Mouse (Mus musculus) kidney, embryonic 14.5 days (tissue): ENCODE measurements at regions not wholly inside any gene's neighbourhood (a gene's known extent, or its start where the extent isn't known, plus 50 kb on each side); places are given as distances from the start of the nearest gene placed in this dataset.
A peak's percentile ranks its signal among the peaks of the same experiment; 100 is the strongest.

ENCODE experiments used
- ATAC-seq: fragments of 200-750 bp; cut with Nextera tagmentation; 2 replicates; pipeline ENCODE4 v1.8.0; 2017; ENCODE audit warnings: moderate number of reproducible peaks, mild to moderate bottlenecking, moderate TSS enrichment, moderate library complexity; ENCODE audit not compliant: low FRiP score, low TSS enrichment
- H3K27ac ChIP-seq: fragments of 300-500 bp; sonication (generic); 2 replicates; pipeline ENCODE4 v1.5.1; 2014; ENCODE audit warnings: low read depth, mild to moderate bottlenecking, low read length, moderate library complexity, mixed read lengths
- H3K27me3 ChIP-seq: fragments of 300-500 bp; sonication (generic); 2 replicates; pipeline ENCODE4 v1.6.1; 2014; ENCODE audit warnings: mild to moderate bottlenecking, low read length; ENCODE audit not compliant: control insufficient read depth, insufficient read depth
- H3K36me3 ChIP-seq: fragments of 300-500 bp; sonication (generic); 2 replicates; pipeline ENCODE4 v1.6.1; 2014; ENCODE audit warnings: low read length, mixed read lengths; ENCODE audit not compliant: control insufficient read depth, insufficient read depth
- H3K4me1 ChIP-seq: fragments of 300-500 bp; sonication (generic); 2 replicates; pipeline ENCODE4 v1.6.1; 2014; ENCODE audit warnings: low read length, mixed read lengths; ENCODE audit not compliant: control insufficient read depth, insufficient read depth
- H3K4me2 ChIP-seq: fragments of 300-500 bp; sonication (generic); replicated peaks from 2 replicates; pipeline ENCODE4 v1.6.1; 2014; ENCODE audit warnings: low read depth, mild to moderate bottlenecking, low read length
- H3K4me3 ChIP-seq: fragments of 300-500 bp; sonication (generic); 2 replicates; pipeline ENCODE4 v1.5.1; 2014; ENCODE audit warnings: mild to moderate bottlenecking, low read length
- H3K9ac ChIP-seq: fragments of 300-500 bp; sonication (generic); 2 replicates; pipeline ENCODE4 v1.6.1; 2014; ENCODE audit warnings: low read depth, mild to moderate bottlenecking, low read length, moderate library complexity
- H3K9me3 ChIP-seq: fragments of 300-500 bp; sonication (generic); 2 replicates; pipeline ENCODE4 v1.6.1; 2016; ENCODE audit warnings: low read length; ENCODE audit not compliant: control insufficient read depth
- WGBS: fragments of 180-500 bp; shearing (Covaris S2); extraction: QIAGEN DNeasy Blood & Tissue Kit; methylation state at CpG from one replicate; pipeline ENCODE4 v1.1.7; 2014; 5-methylcytosine and 5-hydroxymethylcytosine counted together

DNA sequence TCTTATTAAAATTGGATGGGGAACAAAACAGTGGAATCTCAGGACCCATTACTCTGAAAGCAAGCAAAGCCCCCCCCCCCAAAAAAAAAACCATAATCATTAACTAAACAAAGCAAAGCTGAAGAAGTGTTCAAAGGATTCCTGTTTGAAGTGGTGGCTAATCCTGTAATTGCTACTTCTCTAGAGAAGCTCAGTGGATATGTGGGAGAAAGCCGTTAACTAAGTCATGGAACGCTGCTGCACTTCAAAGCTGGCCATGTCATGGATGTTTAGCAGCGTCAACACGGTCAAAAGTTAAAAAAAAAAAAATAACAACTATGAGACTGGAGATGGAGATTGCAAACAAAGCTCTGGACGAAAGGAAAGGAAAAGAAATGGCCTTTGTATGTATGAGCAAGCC lies 305.3 kb upstream of the Slc35b3 start:
- no peak for ATAC-seq
- Histone ChIP-seq H3K4me3 (no peak overlapping the region), H3K4me1 (no peaks in the 10 kb centered on the region), H3K27me3 (no peaks in the 10 kb centered on the region), H3K9me3 (no peaks in the 10 kb centered on the region), H3K27ac (no peak overlapping the region), H3K4me2 (no peak overlapping the region), H3K36me3 (no peaks in the 10 kb centered on the region), H3K9ac (no peak overlapping the region)
- 26% methylated on average over 5 of the region's 5 CpGs for WGBS

- H3K36me3 ChIP-seq: no peaks in the 10 kb centered on the region
- H3K4me1 ChIP-seq: no peaks in the 10 kb centered on the region
- no peaks in the 10 kb centered on the region for H3K9me3 ChIP-seq
- H3K9ac ChIP-seq: no peak overlapping the region
- no peak overlapping the region for H3K27ac ChIP-seq
- WGBS: 42% methylated on average over 3 of the region's 3 CpGs
- no peak overlapping the region for H3K4me2 ChIP-seq
- no peaks in the 10 kb centered on the region for H3K27me3 ChIP-seq
- no peak for ATAC-seq
- H3K4me3 ChIP-seq: no peak overlapping the region
Measured at GRCm38 (mm10) chr13:39256708-39257107, 296.0 kb upstream of the Slc35b3 start.

DNA sequence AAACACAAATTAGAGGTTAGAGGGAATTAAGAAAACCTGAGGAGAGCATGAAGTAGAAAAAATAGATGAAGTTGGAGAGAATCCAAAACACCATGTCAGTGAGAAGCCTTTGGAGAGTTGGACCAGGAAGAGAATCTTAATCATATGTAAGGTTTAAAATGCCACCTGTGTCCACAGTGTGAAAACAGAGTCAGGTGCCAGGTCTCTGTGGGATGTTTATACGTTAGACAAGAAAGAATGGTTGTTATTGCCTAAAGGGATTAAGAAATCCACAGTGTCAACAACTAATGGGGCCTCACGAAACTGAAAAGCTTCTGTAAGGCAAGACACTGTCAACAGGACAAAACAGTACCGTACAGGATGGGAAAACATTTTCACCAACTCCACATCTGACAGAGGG lies 294.7 kb upstream of the Slc35b3 start:
- Histone ChIP-seq H3K36me3 (no peaks in the 10 kb centered on the region), H3K4me3 (no peak overlapping the region), H3K4me2 (no peak overlapping the region), H3K9ac (no peak overlapping the region), H3K27ac (no peak overlapping the region), H3K9me3 (no peaks in the 10 kb centered on the region), H3K4me1 (no peaks in the 10 kb centered on the region), H3K27me3 (no peaks in the 10 kb centered on the region)
- no peak for ATAC-seq
- 76% methylated on average over 3 of the region's 3 CpGs for WGBS

DNA sequence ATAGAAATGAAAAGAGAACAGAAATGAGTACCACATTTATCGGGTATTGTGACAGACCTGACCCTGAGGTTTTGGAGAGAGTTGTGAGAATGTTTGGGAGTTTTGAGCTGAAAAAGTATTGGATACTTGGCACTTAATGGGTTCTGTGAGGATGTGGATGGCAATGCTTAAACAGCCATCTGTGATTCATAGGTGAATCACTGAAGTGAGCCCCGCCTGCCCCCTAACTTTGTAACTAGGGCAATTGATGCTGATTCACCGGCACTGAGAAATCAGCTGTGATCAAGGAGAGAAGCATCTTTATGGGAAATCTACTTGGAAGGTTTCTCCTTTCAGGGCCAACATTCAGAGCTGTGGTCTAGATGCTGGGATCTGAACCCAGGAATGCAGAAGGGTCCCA lies 291.9 kb upstream of the Slc35b3 start:
- Histone ChIP-seq H3K27me3 (no peaks in the 10 kb centered on the region), H3K9ac (no peak overlapping the region), H3K9me3 (no peaks in the 10 kb centered on the region), H3K36me3 (no peaks in the 10 kb centered on the region), H3K4me2 (no peak overlapping the region), H3K27ac (no peak overlapping the region), H3K4me3 (no peak overlapping the region), H3K4me1 (no peaks in the 10 kb centered on the region)
- WGBS: 84% methylated on average over 3 of the region's 3 CpGs
- ATAC-seq: no peak

- Histone ChIP-seq H3K9me3 (no peaks in the 10 kb centered on the region), H3K36me3 (no peaks in the 10 kb centered on the region), H3K4me2 (no peak overlapping the region), H3K27me3 (no peaks in the 10 kb centered on the region), H3K4me1 (no peaks in the 10 kb centered on the region), H3K27ac (no peak overlapping the region), H3K9ac (no peak overlapping the region), H3K4me3 (no peak overlapping the region)
- 76% methylated on average over 4 of the region's 4 CpGs for WGBS
- ATAC-seq: no peak
Measured at GRCm38 (mm10) chr13:39250096-39250495, 289.4 kb upstream of the Slc35b3 start.

- 81% methylated on average over 4 of the region's 4 CpGs for WGBS
- Histone ChIP-seq H3K9ac (no peak overlapping the region), H3K27me3 (no peaks in the 10 kb centered on the region), H3K36me3 (no peaks in the 10 kb centered on the region), H3K4me1 (no peaks in the 10 kb centered on the region), H3K4me3 (no peak overlapping the region), H3K4me2 (no peak overlapping the region), H3K27ac (no peak overlapping the region), H3K9me3 (no peaks in the 10 kb centered on the region)
- ATAC-seq: no peak
Measured at GRCm38 (mm10) chr13:39226829-39227228, 266.2 kb upstream of the Slc35b3 start.

GRCm38 (mm10) chr13:39225651-39226050 lies 265.0 kb upstream of the Slc35b3 start:
- no peak for ATAC-seq
- H3K4me3 ChIP-seq: no peak overlapping the region
- no peaks in the 10 kb centered on the region for H3K27me3 ChIP-seq
- H3K9me3 ChIP-seq: no peaks in the 10 kb centered on the region
- no peak overlapping the region for H3K27ac ChIP-seq
- H3K9ac ChIP-seq: no peak overlapping the region
- H3K36me3 ChIP-seq: no peaks in the 10 kb centered on the region
- H3K4me1 ChIP-seq: no peaks in the 10 kb centered on the region
- H3K4me2 ChIP-seq: no peak overlapping the region
- 85% methylated on average over 6 of the region's 6 CpGs for WGBS

- no peak overlapping the region for H3K4me2 ChIP-seq
- H3K9ac ChIP-seq: no peak overlapping the region
- no peaks in the 10 kb centered on the region for H3K36me3 ChIP-seq
- no peaks in the 10 kb centered on the region for H3K4me1 ChIP-seq
- no peaks in the 10 kb centered on the region for H3K27me3 ChIP-seq
- 85% methylated on average over 8 of the region's 8 CpGs for WGBS
- H3K4me3 ChIP-seq: no peak overlapping the region
- no peak overlapping the region for H3K27ac ChIP-seq
- no peak for ATAC-seq
- no peaks in the 10 kb centered on the region for H3K9me3 ChIP-seq
Measured at GRCm38 (mm10) chr13:39211076-39211475, 250.4 kb upstream of the Slc35b3 start.

DNA sequence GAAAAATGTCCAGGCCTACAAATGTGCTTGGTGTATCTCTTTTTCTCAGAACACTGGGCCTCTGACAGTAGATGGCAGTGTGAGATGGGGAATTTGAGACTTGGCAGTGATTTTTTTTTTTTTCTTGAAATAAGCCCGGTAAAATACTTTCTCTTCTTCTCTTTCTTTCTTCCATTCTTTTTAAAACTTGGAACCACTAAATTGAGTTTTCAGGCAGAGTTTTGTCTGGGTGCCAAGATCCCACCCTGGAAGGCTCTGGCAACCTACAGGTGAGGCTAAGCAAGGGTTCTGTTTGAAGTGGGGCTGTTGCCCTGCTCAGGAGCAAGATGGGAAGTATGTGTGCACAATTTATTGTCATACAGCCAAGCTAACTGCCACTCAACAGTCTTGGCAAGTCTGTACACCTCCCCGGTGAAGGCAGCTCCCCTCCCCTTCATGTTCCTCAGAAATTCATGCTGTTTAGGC lies 223.1 kb upstream of the Slc35b3 start:
- WGBS: 24% methylated on average over 2 of the region's 2 CpGs
- Histone ChIP-seq H3K27ac (no peak overlapping the region), H3K4me3 (no peak overlapping the region), H3K27me3 (no peaks in the 10 kb centered on the region), H3K9me3 (no peaks in the 10 kb centered on the region), H3K4me2 (no peak overlapping the region), H3K4me1 (no peaks in the 10 kb centered on the region), H3K36me3 (no peaks in the 10 kb centered on the region), H3K9ac (no peak overlapping the region)
- ATAC-seq: no peak

DNA sequence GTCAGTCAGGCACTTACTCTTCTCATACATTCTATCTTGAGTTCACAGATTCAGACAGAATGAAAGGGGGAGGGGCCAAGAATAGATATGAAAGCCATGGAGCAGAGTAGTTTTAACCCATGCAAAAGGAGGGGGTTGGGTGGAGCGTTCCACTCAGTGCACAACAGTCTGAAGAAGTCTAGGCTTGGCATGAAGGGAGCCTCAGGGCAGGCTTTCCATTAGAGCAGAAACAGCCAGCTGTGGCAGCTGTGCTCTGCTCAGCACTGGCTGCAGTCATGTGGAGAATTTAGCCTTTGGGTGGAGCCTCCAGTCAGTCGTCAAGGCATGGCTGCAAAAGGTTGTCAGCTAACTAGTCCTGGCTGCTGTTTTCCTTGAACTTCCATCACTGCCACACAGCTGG lies 201.3 kb upstream of the Slc35b3 start:
- Histone ChIP-seq H3K27me3 (no peaks in the 10 kb centered on the region), H3K9ac (no peak overlapping the region), H3K9me3 (no peaks in the 10 kb centered on the region), H3K4me1 (no peaks in the 10 kb centered on the region), H3K27ac (no peak overlapping the region), H3K4me3 (no peak overlapping the region), H3K4me2 (no peak overlapping the region), H3K36me3 (no peaks in the 10 kb centered on the region)
- peak; percentile 77; the same call in 1 of the 2 replicates for ATAC-seq
- 45% methylated on average over 2 of the region's 2 CpGs for WGBS
